Mouse (Mus musculus): Measurements from ENCODE around the gene Cmah. TPM values are rescaled to one million over a fixed set of nuclear protein-coding genes. Genes with fewer than 3 reads are reported as not detected.

Cmah gene
- polyA plus RNA-seq, 1 experiment from 2014 or later: 0.13 TPM

- DNase-seq (ENCODE audit: low spot score) (no peak), ATAC-seq (ENCODE audit: insufficient number of reproducible peaks, low FRiP score, low TSS enrichment, low read depth) (no peak)
- Histone ChIP-seq H3K9ac (ENCODE audit: low read length) (no peak overlapping the region), H3K27me3 (ENCODE audit: control insufficient read depth, insufficient read depth, low read length) (no peaks in the 10 kb centered on the region), H3K4me1 (ENCODE audit: control insufficient read depth, insufficient read depth, low read length) (no peaks in the 10 kb centered on the region), H3K27ac (replicated peaks; ENCODE audit: low read depth, low read length) (no peak overlapping the region), H3K9me3 (ENCODE audit: control insufficient read depth, low read length) (no peaks in the 10 kb centered on the region), H3K36me3 (ENCODE audit: control insufficient read depth, insufficient read depth, low read length) (no peaks in the 10 kb centered on the region), H3K4me3 (ENCODE audit: low read depth, low read length) (no peak overlapping the region), H3K4me2 (ENCODE audit: low read depth, severe bottlenecking) (no peak overlapping the region)
- WGBS: 80% methylated on average over 14 of the region's 14 CpGs
These were observed 192.9 kb downstream of the Cmah start for GRCm38 (mm10) chr13:24519976-24520647.

GRCm38 (mm10) chr13:24520796-24521195 is 193.6 kb downstream of the Cmah start:
- Histone ChIP-seq H3K9me3 (ENCODE audit: control insufficient read depth, low read length) (no peaks in the 10 kb centered on the region), H3K27me3 (ENCODE audit: control insufficient read depth, insufficient read depth, low read length) (no peaks in the 10 kb centered on the region), H3K9ac (ENCODE audit: low read length) (no peak overlapping the region), H3K4me3 (ENCODE audit: low read depth, low read length) (no peak overlapping the region), H3K36me3 (ENCODE audit: control insufficient read depth, insufficient read depth, low read length) (no peaks in the 10 kb centered on the region), H3K4me2 (ENCODE audit: low read depth, severe bottlenecking) (no peak overlapping the region), H3K27ac (replicated peaks; ENCODE audit: low read depth, low read length) (no peak overlapping the region), H3K4me1 (ENCODE audit: control insufficient read depth, insufficient read depth, low read length) (no peaks in the 10 kb centered on the region)
- no peak for DNase-seq (ENCODE audit: low spot score)
- WGBS: 81% methylated on average over 10 of the region's 10 CpGs
- no peak for ATAC-seq (ENCODE audit: insufficient number of reproducible peaks, low FRiP score, low TSS enrichment, low read depth)

GRCm38 (mm10) chr13:24521446-24522342 is 194.5 kb downstream of the Cmah start:
- H3K4me2 ChIP-seq (ENCODE audit: low read depth, severe bottlenecking): no peak overlapping the region
- no peak overlapping the region for H3K27ac ChIP-seq (replicated peaks; ENCODE audit: low read depth, low read length)
- no peaks in the 10 kb centered on the region for H3K27me3 ChIP-seq (ENCODE audit: control insufficient read depth, insufficient read depth, low read length)
- no peak overlapping the region for H3K9ac ChIP-seq (ENCODE audit: low read length)
- 74% methylated on average over 18 of the region's 18 CpGs for WGBS
- H3K4me3 ChIP-seq (ENCODE audit: low read depth, low read length): no peak overlapping the region
- no peaks in the 10 kb centered on the region for H3K9me3 ChIP-seq (ENCODE audit: control insufficient read depth, low read length)
- DNase-seq (ENCODE audit: low spot score) (peak; percentile 54), ATAC-seq (ENCODE audit: insufficient number of reproducible peaks, low FRiP score, low TSS enrichment, low read depth) (no peak)
- H3K4me1 ChIP-seq (ENCODE audit: control insufficient read depth, insufficient read depth, low read length): no peaks in the 10 kb centered on the region
- H3K36me3 ChIP-seq (ENCODE audit: control insufficient read depth, insufficient read depth, low read length): no peaks in the 10 kb centered on the region

GRCm38 (mm10) chr13:24522343-24522837 is 195.2 kb downstream of the Cmah start:
- H3K4me3 ChIP-seq (ENCODE audit: low read depth, low read length): no peak overlapping the region
- DNase-seq (ENCODE audit: low spot score): no peak
- no peak overlapping the region for H3K9ac ChIP-seq (ENCODE audit: low read length)
- H3K9me3 ChIP-seq (ENCODE audit: control insufficient read depth, low read length): no peaks in the 10 kb centered on the region
- H3K27ac ChIP-seq (replicated peaks; ENCODE audit: low read depth, low read length): no peak overlapping the region
- H3K4me1 ChIP-seq (ENCODE audit: control insufficient read depth, insufficient read depth, low read length): no peaks in the 10 kb centered on the region
- H3K27me3 ChIP-seq (ENCODE audit: control insufficient read depth, insufficient read depth, low read length): no peaks in the 10 kb centered on the region
- H3K36me3 ChIP-seq (ENCODE audit: control insufficient read depth, insufficient read depth, low read length): no peaks in the 10 kb centered on the region
- WGBS: 81% methylated on average over 7 of the region's 7 CpGs
- no peak overlapping the region for H3K4me2 ChIP-seq (ENCODE audit: low read depth, severe bottlenecking)
- ATAC-seq (ENCODE audit: insufficient number of reproducible peaks, low FRiP score, low TSS enrichment, low read depth): no peak

GRCm38 (mm10) chr13:24523587-24524221 is 196.5 kb downstream of the Cmah start:
- H3K9ac ChIP-seq (ENCODE audit: low read length): no peak overlapping the region
- no peaks in the 10 kb centered on the region for H3K4me1 ChIP-seq (ENCODE audit: control insufficient read depth, insufficient read depth, low read length)
- DNase-seq (ENCODE audit: low spot score): no peak
- no peaks in the 10 kb centered on the region for H3K27me3 ChIP-seq (ENCODE audit: control insufficient read depth, insufficient read depth, low read length)
- no peak overlapping the region for H3K4me3 ChIP-seq (ENCODE audit: low read depth, low read length)
- H3K4me2 ChIP-seq (ENCODE audit: low read depth, severe bottlenecking): no peak overlapping the region
- WGBS: 79% methylated on average over 4 of the region's 4 CpGs
- no peak for ATAC-seq (ENCODE audit: insufficient number of reproducible peaks, low FRiP score, low TSS enrichment, low read depth)
- H3K9me3 ChIP-seq (ENCODE audit: control insufficient read depth, low read length): no peaks in the 10 kb centered on the region
- H3K36me3 ChIP-seq (ENCODE audit: control insufficient read depth, insufficient read depth, low read length): no peaks in the 10 kb centered on the region
- H3K27ac ChIP-seq (replicated peaks; ENCODE audit: low read depth, low read length): no peak overlapping the region

GRCm38 (mm10) chr13:24524468-24524867 is 197.3 kb downstream of the Cmah start:
- Histone ChIP-seq H3K27me3 (ENCODE audit: control insufficient read depth, insufficient read depth, low read length) (no peaks in the 10 kb centered on the region), H3K9ac (ENCODE audit: low read length) (no peak overlapping the region), H3K9me3 (ENCODE audit: control insufficient read depth, low read length) (no peaks in the 10 kb centered on the region), H3K4me3 (ENCODE audit: low read depth, low read length) (no peak overlapping the region), H3K36me3 (ENCODE audit: control insufficient read depth, insufficient read depth, low read length) (no peaks in the 10 kb centered on the region), H3K4me1 (ENCODE audit: control insufficient read depth, insufficient read depth, low read length) (no peaks in the 10 kb centered on the region), H3K27ac (replicated peaks; ENCODE audit: low read depth, low read length) (no peak overlapping the region), H3K4me2 (ENCODE audit: low read depth, severe bottlenecking) (no peak overlapping the region)
- ATAC-seq (ENCODE audit: insufficient number of reproducible peaks, low FRiP score, low TSS enrichment, low read depth) (no peak), DNase-seq (ENCODE audit: low spot score) (no peak)
- WGBS: 83% methylated on average over 1 of the region's 1 CpGs

- H3K9ac ChIP-seq (ENCODE audit: low read length): no peak overlapping the region
- no peak for DNase-seq (ENCODE audit: low spot score)
- no peaks in the 10 kb centered on the region for H3K4me1 ChIP-seq (ENCODE audit: control insufficient read depth, insufficient read depth, low read length)
- ATAC-seq (ENCODE audit: insufficient number of reproducible peaks, low FRiP score, low TSS enrichment, low read depth): no peak
- WGBS: 74% methylated on average over 3 of the region's 3 CpGs
- no peak overlapping the region for H3K4me2 ChIP-seq (ENCODE audit: low read depth, severe bottlenecking)
- H3K9me3 ChIP-seq (ENCODE audit: control insufficient read depth, low read length): no peaks in the 10 kb centered on the region
- H3K4me3 ChIP-seq (ENCODE audit: low read depth, low read length): no peak overlapping the region
- H3K27ac ChIP-seq (replicated peaks; ENCODE audit: low read depth, low read length): no peak overlapping the region
- H3K36me3 ChIP-seq (ENCODE audit: control insufficient read depth, insufficient read depth, low read length): no peaks in the 10 kb centered on the region
- no peaks in the 10 kb centered on the region for H3K27me3 ChIP-seq (ENCODE audit: control insufficient read depth, insufficient read depth, low read length)
These were observed 198.3 kb downstream of the Cmah start for GRCm38 (mm10) chr13:24525551-24525950.

- ATAC-seq (ENCODE audit: insufficient number of reproducible peaks, low FRiP score, low TSS enrichment, low read depth): no peak
- H3K4me2 ChIP-seq (ENCODE audit: low read depth, severe bottlenecking): no peak overlapping the region
- H3K36me3 ChIP-seq (ENCODE audit: control insufficient read depth, insufficient read depth, low read length): no peaks in the 10 kb centered on the region
- no peak overlapping the region for H3K9ac ChIP-seq (ENCODE audit: low read length)
- no peak for DNase-seq (ENCODE audit: low spot score)
- no peaks in the 10 kb centered on the region for H3K9me3 ChIP-seq (ENCODE audit: control insufficient read depth, low read length)
- 63% methylated on average over 2 of the region's 2 CpGs for WGBS
- H3K27me3 ChIP-seq (ENCODE audit: control insufficient read depth, insufficient read depth, low read length): no peaks in the 10 kb centered on the region
- no peak overlapping the region for H3K27ac ChIP-seq (replicated peaks; ENCODE audit: low read depth, low read length)
- no peaks in the 10 kb centered on the region for H3K4me1 ChIP-seq (ENCODE audit: control insufficient read depth, insufficient read depth, low read length)
- H3K4me3 ChIP-seq (ENCODE audit: low read depth, low read length): no peak overlapping the region
These were observed 199.7 kb downstream of the Cmah start for GRCm38 (mm10) chr13:24526916-24527315.
